Comparison of ENCODE assay signal across 22 mouse cellular contexts in genomic region chr3:13154158-13154557, GRCm38 (mm10).
"Had no signal": no experiment of that assay in that cellular context is flagged by ENCODE, and none has a peak within 500 bp of the region (broad histone marks: within the 10 kb centered on the region; RNA-seq: fewer than 3 reads in every experiment).

No protein-coding gene starts in this region.

- H3K27me3 ChIP-seq: liver, embryonic 13.5 days; liver, embryonic 15.5 days; lung, embryonic 15.5 days; megakaryocyte, embryonic 14.5 days; midbrain, embryonic 12.5 days; neural tube, embryonic 13.5 days had no signal

- H3K36me3 ChIP-seq: liver, embryonic 13.5 days; liver, embryonic 15.5 days; lung, embryonic 15.5 days; midbrain, embryonic 12.5 days; neural tube, embryonic 13.5 days had no signal

- H3K4me3 ChIP-seq: liver, embryonic 13.5 days; liver, embryonic 15.5 days; lung, embryonic 15.5 days; megakaryocyte, embryonic 14.5 days; midbrain, embryonic 12.5 days; neural tube, embryonic 13.5 days had no signal

- H3K4me1 ChIP-seq: liver, embryonic 13.5 days; liver, embryonic 15.5 days; lung, embryonic 15.5 days; megakaryocyte, embryonic 14.5 days; midbrain, embryonic 12.5 days; neural tube, embryonic 13.5 days had no signal

- DNase-seq: liver, embryonic 13.5 days; liver, postnatal 0 days; lung, adult 2 months; lung, postnatal 14 days; lung, postnatal 36 days; midbrain, embryonic 14.5 days; retina, postnatal 1 day; right cerebral cortex, adult 18-20 months; right cerebral cortex, postnatal 25 days; right cerebral cortex, postnatal 4 days; spleen, adult 18-20 months; thymus, adult 18-20 months; thymus, postnatal 14 days; thymus, postnatal 36 days had no signal

- H3K9ac ChIP-seq: liver, embryonic 13.5 days; liver, embryonic 15.5 days; liver, postnatal 0 days; lung, embryonic 15.5 days; midbrain, embryonic 12.5 days; neural tube, embryonic 13.5 days had no signal

- ATAC-seq: liver, postnatal 0 days; lung, postnatal 0 days; midbrain, embryonic 16.5 days had no signal

- H3K27ac ChIP-seq: liver, embryonic 13.5 days; liver, embryonic 15.5 days; lung, embryonic 15.5 days; macrophage; midbrain, embryonic 12.5 days; neural tube, embryonic 13.5 days had no signal

- H3K9me3 ChIP-seq: liver, embryonic 13.5 days; liver, embryonic 15.5 days; lung, embryonic 15.5 days; midbrain, embryonic 12.5 days had no signal

- H3K4me2 ChIP-seq: liver, embryonic 13.5 days; liver, embryonic 15.5 days; lung, embryonic 15.5 days; midbrain, embryonic 12.5 days; neural tube, embryonic 13.5 days had no signal
